ENCODE assay signal across 9 mouse cellular contexts in genomic region chr6:88753578-88753977, GRCm38 (mm10). TPM values are rescaled to one million over a fixed set of nuclear protein-coding genes. Genes with fewer than 3 reads are reported as not detected.
DNase-seq lines count a peak whose midpoint lies in the region; ATAC-seq lines count a peak whose summit lies in the region.
"Had no signal": no experiment of that assay in that cellular context is flagged by ENCODE, and none has a peak within 500 bp of the region (broad histone marks: within the 10 kb centered on the region; RNA-seq: fewer than 3 reads in every experiment).

No protein-coding gene starts in this region.

- peaks cover 37% of the 10 kb centered on the region for H3K4me1 ChIP-seq in heart, embryonic 10.5 days
- peaks cover 90% of the 10 kb centered on the region for H3K4me1 ChIP-seq in liver, embryonic 12.5 days
- H3K4me1 ChIP-seq in liver, embryonic 11.5 days (replicated peaks; ENCODE audit: control insufficient read depth, insufficient read depth, low read length), result peaks cover 12% of the 10 kb centered on the region
- H3K4me1 ChIP-seq in hindbrain, embryonic 14.5 days (replicated peaks; ENCODE audit: control insufficient read depth, insufficient read depth, low read length), result peaks cover 4% of the 10 kb centered on the region; the same call in 1 of the 2 replicates

- no peak for ATAC-seq in liver, embryonic 12.5 days
- ATAC-seq in liver, embryonic 11.5 days (replicated peaks; ENCODE audit: low FRiP score), result no peak
- peak; percentile 51 for ATAC-seq in common myeloid progenitor, adult 5-6 weeks (replicated peaks; ENCODE audit: low read depth, poor library complexity, severe bottlenecking)
- ATAC-seq in hindbrain, embryonic 14.5 days (ENCODE audit: low FRiP score), result no peak
- ATAC-seq in erythroblast, adult 5-6 weeks (replicated peaks; ENCODE audit: low FRiP score, poor library complexity, severe bottlenecking), result no peak

- 57% methylated on average over 6 of the region's 6 CpGs for WGBS in heart, embryonic 10.5 days
- 65% methylated on average over 6 of the region's 6 CpGs for WGBS in liver, embryonic 12.5 days (ENCODE audit: insufficient replicate concordance)
- WGBS in liver, embryonic 11.5 days, result 74% methylated on average over 6 of the region's 6 CpGs
- 70% methylated on average over 6 of the region's 6 CpGs for WGBS in hindbrain, embryonic 14.5 days

- no peaks in the 10 kb centered on the region for H3K27me3 ChIP-seq in heart, embryonic 10.5 days (ENCODE audit: insufficient read depth, poor library complexity, severe bottlenecking)
- peaks cover 11% of the 10 kb centered on the region; the same call in 1 of the 2 replicates for H3K27me3 ChIP-seq in liver, embryonic 12.5 days (replicated peaks)
- no peaks in the 10 kb centered on the region for H3K27me3 ChIP-seq in liver, embryonic 11.5 days (replicated peaks; ENCODE audit: control insufficient read depth, insufficient read depth, low read length)
- no peaks in the 10 kb centered on the region for H3K27me3 ChIP-seq in hindbrain, embryonic 14.5 days (ENCODE audit: control insufficient read depth, insufficient read depth, low read length)

- no peaks in the 10 kb centered on the region for H3K36me3 ChIP-seq in heart, embryonic 10.5 days
- H3K36me3 ChIP-seq in liver, embryonic 12.5 days, result peaks cover 12% of the 10 kb centered on the region; the same call in 1 of the 2 replicates
- H3K36me3 ChIP-seq in liver, embryonic 11.5 days (ENCODE audit: control insufficient read depth, insufficient read depth, low read length), result no peaks in the 10 kb centered on the region
- no peaks in the 10 kb centered on the region for H3K36me3 ChIP-seq in hindbrain, embryonic 14.5 days (replicated peaks; ENCODE audit: control insufficient read depth, insufficient read depth)

- H3K4me2 ChIP-seq in liver, embryonic 12.5 days, result no peak overlapping the region
- no peak overlapping the region for H3K4me2 ChIP-seq in liver, embryonic 11.5 days
- H3K4me2 ChIP-seq in hindbrain, embryonic 14.5 days (replicated peaks), result no peak overlapping the region

- no peak overlapping the region for H3K9ac ChIP-seq in liver, embryonic 12.5 days
- no peak overlapping the region for H3K9ac ChIP-seq in liver, embryonic 11.5 days (ENCODE audit: low read depth, low read length)
- H3K9ac ChIP-seq in hindbrain, embryonic 14.5 days, result no peak overlapping the region

- H3K9me3 ChIP-seq in heart, embryonic 10.5 days, result no peaks in the 10 kb centered on the region
- no peaks in the 10 kb centered on the region for H3K9me3 ChIP-seq in liver, embryonic 12.5 days (replicated peaks)
- no peaks in the 10 kb centered on the region for H3K9me3 ChIP-seq in liver, embryonic 11.5 days (ENCODE audit: control insufficient read depth, low read length)
- H3K9me3 ChIP-seq in hindbrain, embryonic 14.5 days (ENCODE audit: control insufficient read depth, low read length), result no peaks in the 10 kb centered on the region

- DNase-seq in heart, embryonic 10.5 days (ENCODE audit: low spot score), result no peak
- DNase-seq in heart, adult 8-10 months (ENCODE audit: low spot score), result no peak
- DNase-seq in liver, embryonic 11.5 days (ENCODE audit: low spot score), result no peak
- no peak for DNase-seq in hindbrain, embryonic 14.5 days (ENCODE audit: low spot score)
- no peak for DNase-seq in urinary bladder, adult 18-20 months (ENCODE audit: low spot score in 2 of 2)
- DNase-seq: embryo, embryonic 11 days had no signal

- peak overlapping the region; percentile 53; the same call in 1 of the 2 replicates for H3K27ac ChIP-seq in heart, embryonic 10.5 days
- 0 out of 2 replicates have a peak overlapping the region, but pooled peaks have one; percentile 32 for H3K27ac ChIP-seq in liver, embryonic 12.5 days
- H3K27ac ChIP-seq in liver, embryonic 11.5 days (ENCODE audit: low read depth, low read length), result no peak overlapping the region
- peak overlapping the region; percentile 54; the same call in 1 of the 2 replicates for H3K27ac ChIP-seq in hindbrain, embryonic 14.5 days

- no peak overlapping the region for H3K4me3 ChIP-seq in heart, embryonic 10.5 days
- no peak overlapping the region for H3K4me3 ChIP-seq in liver, embryonic 12.5 days
- H3K4me3 ChIP-seq in liver, embryonic 11.5 days (ENCODE audit: low read depth, low read length), result no peak overlapping the region
- no peak overlapping the region for H3K4me3 ChIP-seq in hindbrain, embryonic 14.5 days (replicated peaks; ENCODE audit: low read length)

RNA-seq across cellular contexts. Expression of gene Mgll, which starts 29.4 kb away (rescaled TPM):
- polyA plus RNA-seq in heart, embryonic 10.5 days (2016; fragmentation: Nextera tagmentation; extraction: Ambion mirVana), result 5.4 and 6.4 TPM in 2 replicates
- total RNA-seq in heart, adult 8-10 months (2022), result 100 to 1,000 TPM in 2 of 4 experiments, 10 to 100 TPM in 2; 74.8 to 134 (median 102) TPM
- 46.4 and 47.7 TPM in 2 replicates for polyA plus RNA-seq in liver, embryonic 12.5 days (2016; fragmentation: Nextera tagmentation; extraction: Ambion mirVana)
- 17.3 and 22.2 TPM in 2 replicates for polyA plus RNA-seq in liver, embryonic 11.5 days (2014; fragmentation: Nextera tagmentation; extraction: Ambion mirVana)
- 1.1 and 4.0 TPM in 2 replicates for total RNA-seq in common myeloid progenitor, adult 5-6 weeks (2017)
- polyA plus RNA-seq in hindbrain, embryonic 14.5 days (2014; fragmentation: Nextera tagmentation; extraction: Ambion mirVana), result 51.1 and 51.3 TPM in 2 replicates
- total RNA-seq in erythroblast, adult 5-6 weeks (2015; ENCODE audit: low replicate concordance), result 29.8 and 41.2 TPM in 2 replicates
- total RNA-seq in erythroblast, adult 5-6 weeks (2017; ENCODE audit: low replicate concordance), result 44.1 and 78.5 TPM in 2 replicates
